Mouse (Mus musculus): ENCODE results near the gene Hist1h4h.

The Hist1h4h gene

DNA sequence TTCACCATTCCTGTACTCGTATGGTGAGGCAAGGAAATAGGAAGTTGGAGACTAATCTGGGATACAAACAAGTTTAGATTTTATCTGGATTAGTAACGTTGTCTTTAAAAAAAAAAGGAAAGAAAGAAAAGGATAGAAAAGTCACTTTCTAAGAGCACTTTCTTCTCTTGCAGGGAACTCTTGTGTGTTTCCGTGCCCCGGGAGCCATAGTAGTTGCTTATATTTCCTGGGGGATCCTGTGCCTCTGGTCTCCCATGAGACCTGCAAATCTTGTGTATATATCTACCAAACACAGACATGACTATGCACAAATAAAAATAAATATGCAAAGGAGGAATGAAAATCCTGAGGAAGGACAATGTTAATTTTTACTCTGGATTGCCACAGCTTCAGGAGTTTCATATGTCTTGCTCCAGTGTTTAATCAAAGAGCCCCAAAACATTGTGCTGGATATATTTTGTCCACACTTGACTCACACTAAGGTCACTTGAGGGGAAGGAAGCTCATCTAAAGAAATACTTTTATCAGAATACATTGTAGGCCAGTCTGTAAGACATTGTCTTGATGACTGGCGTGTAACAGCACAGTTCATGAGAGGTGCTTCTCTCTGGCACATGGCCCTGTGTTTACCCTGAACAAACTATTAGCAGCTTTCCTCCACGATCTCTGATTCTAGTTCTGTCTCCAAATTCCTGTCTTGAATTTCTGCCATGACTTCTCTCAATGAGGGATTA, 46.2 kb downstream of the Hist1h4h start:
- no peak for DNase-seq (ENCODE audit: low spot score)

DNA sequence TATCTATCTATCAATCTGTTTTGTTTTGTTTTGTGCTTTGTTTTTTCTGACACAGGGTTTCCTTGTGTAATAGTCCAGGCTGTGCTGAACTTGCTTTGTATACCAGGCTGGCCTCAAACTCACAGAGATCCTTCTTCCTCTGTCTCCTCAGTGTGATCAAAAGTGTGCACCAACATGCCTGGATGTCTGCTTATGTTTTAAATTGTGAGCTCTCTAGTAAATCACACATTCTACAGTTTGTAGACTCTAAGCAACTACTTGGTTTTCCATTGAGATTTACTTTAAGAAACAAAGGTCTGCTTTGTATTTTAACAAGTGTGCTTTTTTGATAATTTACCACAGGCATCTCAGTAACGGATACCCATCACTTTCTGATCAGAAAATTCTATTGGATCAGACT, 47.0 kb downstream of the Hist1h4h start:
- DNase-seq (ENCODE audit: low spot score), result no peak

Data from left cerebral cortex, adult 11 months (tissue).